Mouse (Mus musculus) skeletal muscle tissue, adult 2 months (tissue): ENCODE data around the gene Mroh2a.
A peak's percentile ranks its signal among the peaks of the same experiment; 100 is the strongest.

Experiments used
- DNase-seq: peaks from one replicate; pipeline ENCODE4 v3.0.0-alpha.2; 2012; ENCODE audit warnings: low read depth, low spot score

The Mroh2a gene

GRCm38 (mm10) chr1:88258881-88259642, 32.3 kb downstream of the Mroh2a start:
- no peak for DNase-seq

GRCm38 (mm10) chr1:88259643-88260024, 32.8 kb downstream of the Mroh2a start:
- no peak for DNase-seq

- DNase-seq: no peak
Measured at GRCm38 (mm10) chr1:88260114-88260513, 33.3 kb downstream of the Mroh2a start.

- no peak for DNase-seq
Measured at GRCm38 (mm10) chr1:88260604-88261377, 34.0 kb downstream of the Mroh2a start.

- DNase-seq: no peak
Measured at GRCm38 (mm10) chr1:88261706-88262105, 34.9 kb downstream of the Mroh2a start.

GRCm38 (mm10) chr1:88262255-88262654, 35.5 kb downstream of the Mroh2a start:
- DNase-seq: peak; percentile 58

- no peak for DNase-seq
Measured at GRCm38 (mm10) chr1:88262961-88263360, 36.2 kb downstream of the Mroh2a start.

GRCm38 (mm10) chr1:88263778-88264177, 37.0 kb downstream of the Mroh2a start:
- no peak for DNase-seq

- DNase-seq: no peak
Measured at GRCm38 (mm10) chr1:88264237-88264868, 37.6 kb downstream of the Mroh2a start.

GRCm38 (mm10) chr1:88264869-88265240, 38.1 kb downstream of the Mroh2a start:
- DNase-seq: no peak

GRCm38 (mm10) chr1:88266123-88266522, 39.3 kb downstream of the Mroh2a start:
- DNase-seq: no peak

- DNase-seq: no peak
Measured at GRCm38 (mm10) chr1:88267489-88267888, 40.7 kb downstream of the Mroh2a start.

- no peak for DNase-seq
Measured at GRCm38 (mm10) chr1:88268070-88268469, 41.3 kb downstream of the Mroh2a start.

- DNase-seq: no peak
Measured at GRCm38 (mm10) chr1:88269539-88270309, 42.9 kb downstream of the Mroh2a start.

- no peak for DNase-seq
Measured at GRCm38 (mm10) chr1:88272851-88273250, 46.1 kb downstream of the Mroh2a start.

GRCm38 (mm10) chr1:88273326-88273725, 46.5 kb downstream of the Mroh2a start:
- DNase-seq: no peak

GRCm38 (mm10) chr1:88273832-88274231, 47.0 kb downstream of the Mroh2a start:
- DNase-seq: no peak

GRCm38 (mm10) chr1:88274371-88275077, 47.7 kb downstream of the Mroh2a start:
- DNase-seq: no peak

- no peak for DNase-seq
Measured at GRCm38 (mm10) chr1:88275078-88275680, 48.4 kb downstream of the Mroh2a start.

GRCm38 (mm10) chr1:88275698-88276523, 49.1 kb downstream of the Mroh2a start:
- no peak for DNase-seq
